Mouse (Mus musculus): ENCODE data around the gene Idh1.

The Idh1 gene

DNA sequence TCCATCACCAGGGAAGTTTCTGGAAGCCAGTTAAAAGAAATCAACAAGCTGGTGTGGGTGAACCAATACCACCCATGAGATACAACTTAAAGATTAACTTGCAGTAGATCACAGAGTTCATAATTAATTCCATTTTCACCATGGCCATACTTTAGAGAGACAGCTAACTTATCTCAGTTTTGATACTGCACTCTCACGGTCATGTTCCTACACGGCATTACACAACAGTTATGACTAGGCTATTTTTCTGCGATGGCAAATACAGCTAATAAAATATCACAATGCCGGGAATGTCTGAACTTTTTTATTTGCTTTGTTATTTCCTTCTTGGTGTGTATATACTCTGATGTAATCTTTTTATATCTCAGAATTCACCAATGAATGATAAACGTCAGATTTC lies 9.4 kb downstream of the Idh1 start:
- no peak for DNase-seq (ENCODE audit: low spot score)

DNA sequence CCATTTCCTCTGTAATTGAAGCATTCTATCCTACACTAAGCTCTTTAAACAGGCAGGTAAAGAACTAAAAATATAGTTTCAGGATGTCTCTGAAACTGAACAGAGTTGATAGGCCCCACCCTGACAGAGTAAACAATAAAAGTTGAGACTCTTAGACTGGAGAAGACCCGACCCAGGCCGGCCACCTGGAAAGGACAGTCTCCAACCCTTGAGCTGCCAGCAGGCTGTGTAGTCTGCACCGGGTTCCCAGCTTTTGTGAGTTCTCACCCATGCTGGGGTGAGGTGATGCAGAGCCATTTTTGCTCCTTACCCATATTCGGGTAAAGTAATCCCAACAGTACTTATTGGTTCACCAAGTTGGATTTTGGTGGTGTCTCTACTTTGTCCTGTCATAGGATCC lies 10.1 kb downstream of the Idh1 start:
- DNase-seq (ENCODE audit: low spot score): no peak

DNA sequence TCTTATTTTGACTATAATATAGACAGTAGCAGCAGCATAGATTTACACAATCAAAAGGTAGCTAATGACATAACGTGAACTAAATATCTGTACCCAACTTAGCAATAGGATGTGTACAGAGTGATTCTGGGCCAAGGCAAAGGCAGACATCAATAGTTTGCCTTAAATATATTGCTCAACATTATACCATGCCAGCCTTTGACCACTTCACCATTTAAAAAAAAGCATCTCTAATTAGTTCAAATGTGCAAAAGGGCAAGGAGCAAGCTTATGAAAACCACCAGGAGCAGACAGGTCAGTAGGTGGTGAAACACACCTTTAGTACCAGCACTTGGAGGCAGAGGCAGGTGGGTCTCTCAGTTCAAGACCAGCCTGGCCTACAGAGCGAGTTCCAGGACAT lies 12.6 kb downstream of the Idh1 start:
- no peak for DNase-seq (ENCODE audit: low spot score)

DNA sequence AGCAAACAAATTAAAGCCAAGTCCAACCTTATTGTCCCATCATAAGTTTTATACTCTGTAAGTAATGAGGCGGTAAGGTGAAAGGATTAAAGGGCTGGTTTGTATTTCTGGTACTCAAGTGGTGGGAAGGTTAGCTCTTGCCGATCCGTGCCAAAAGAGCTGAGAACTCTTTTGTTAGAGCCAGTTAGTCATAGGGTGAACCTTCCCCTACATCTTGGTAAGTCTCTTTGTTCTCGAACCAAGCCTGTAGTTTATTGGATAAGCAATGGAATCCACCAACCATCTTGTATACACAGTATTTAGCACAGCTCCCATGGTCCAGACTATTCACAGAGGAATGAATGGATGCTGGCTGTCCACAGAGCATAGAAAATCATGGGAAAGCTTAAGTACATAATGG lies 14.7 kb downstream of the Idh1 start:
- DNase-seq (ENCODE audit: low spot score): no peak

DNA sequence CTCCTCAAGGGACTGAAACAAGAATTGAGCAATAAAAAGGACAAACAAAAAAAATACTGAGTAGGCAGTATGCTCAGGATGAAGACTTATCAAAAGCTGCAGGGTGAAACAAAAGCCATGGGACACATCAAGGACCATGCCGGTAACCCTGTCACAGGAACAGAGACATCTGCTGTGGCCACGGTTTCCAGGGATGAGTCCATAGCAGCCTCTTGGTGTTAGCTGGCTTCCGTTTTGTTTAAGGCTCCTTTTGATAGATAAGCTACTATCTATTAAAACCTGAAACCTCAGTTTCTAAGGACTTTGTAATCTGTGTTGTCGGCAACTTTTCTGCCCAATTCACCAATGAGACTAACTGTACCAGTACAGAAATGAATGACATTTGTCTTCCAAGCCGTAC lies 16.4 kb downstream of the Idh1 start:
- DNase-seq (ENCODE audit: low spot score): no peak

DNA sequence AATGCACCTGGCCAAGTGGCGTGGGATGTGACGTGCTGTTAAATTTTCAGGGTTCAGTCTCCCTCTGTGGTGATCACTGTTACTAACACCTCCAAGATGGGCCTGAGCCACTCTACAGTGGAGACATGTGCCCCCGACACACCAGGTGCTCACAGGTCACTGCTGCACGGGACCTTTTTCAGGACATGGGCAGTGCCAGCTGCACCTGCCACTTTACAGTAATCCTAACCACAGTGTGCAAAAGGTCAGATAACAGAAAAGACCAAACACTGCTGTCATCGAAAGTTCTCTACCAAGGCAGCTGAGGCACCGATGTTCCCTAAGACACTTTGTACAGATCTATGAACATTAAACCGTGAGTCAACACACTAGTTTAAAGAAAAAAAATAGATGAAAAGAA lies 16.8 kb downstream of the Idh1 start:
- DNase-seq (ENCODE audit: low spot score): no peak

DNA sequence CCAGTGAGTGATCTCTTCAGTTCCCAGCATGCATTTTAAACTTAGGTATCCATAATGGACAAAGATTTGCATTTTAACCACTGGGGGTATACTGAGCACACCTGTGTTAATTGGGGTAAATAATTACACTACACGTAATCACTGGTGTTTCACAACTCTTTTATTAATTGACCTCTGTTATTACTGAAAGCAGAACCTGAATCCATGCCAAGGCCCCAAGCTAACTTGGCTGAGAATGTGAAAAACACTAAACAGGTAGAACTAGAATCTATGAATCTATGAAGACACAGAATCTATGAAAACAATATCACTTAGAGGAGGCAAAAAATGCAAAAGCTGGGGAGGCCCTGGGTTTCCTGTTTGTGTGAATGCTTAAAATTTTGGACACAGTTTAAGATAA lies 18.8 kb downstream of the Idh1 start:
- no peak for DNase-seq (ENCODE audit: low spot score)

DNA sequence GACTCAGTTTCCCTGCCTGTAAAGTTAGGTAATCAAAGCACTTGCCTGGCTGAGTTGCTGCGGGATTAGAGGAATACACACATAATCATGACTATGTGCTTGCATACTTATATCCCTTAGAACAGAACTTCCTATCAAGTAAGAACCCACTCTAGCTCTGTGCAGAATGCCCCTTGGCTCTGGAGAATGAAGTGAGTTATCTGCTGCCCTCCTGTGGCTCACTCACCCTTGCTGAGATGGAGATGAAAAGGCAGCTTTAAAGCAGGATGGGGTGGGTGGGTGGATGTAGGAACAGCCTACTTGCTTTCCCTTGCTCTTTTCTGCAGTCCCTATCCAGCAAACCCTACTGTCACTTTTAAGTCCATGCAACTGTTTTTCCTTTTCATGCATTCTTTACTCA lies 24.1 kb downstream of the Idh1 start:
- DNase-seq (ENCODE audit: low spot score): no peak

DNA sequence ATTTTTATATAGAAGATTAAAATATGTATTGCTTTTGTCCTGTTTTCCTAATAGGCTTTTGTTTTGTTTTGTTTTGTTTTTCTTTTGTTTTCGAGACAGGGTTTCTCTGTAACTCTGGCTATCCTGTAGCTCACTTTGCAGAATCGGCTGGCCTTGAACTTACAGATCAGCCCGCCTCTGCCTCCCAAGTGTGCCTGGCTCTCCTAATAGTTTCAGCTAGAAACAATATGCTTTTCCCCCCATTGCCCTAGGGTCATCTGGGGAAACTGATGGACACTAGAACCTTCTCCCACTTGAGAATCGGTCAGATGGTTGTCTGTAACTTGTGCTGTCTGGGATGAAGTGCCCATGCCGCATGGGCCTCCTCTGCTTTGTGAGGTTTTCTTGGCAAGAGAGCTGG lies 30.2 kb downstream of the Idh1 start:
- no peak for DNase-seq (ENCODE audit: low spot score)

DNA sequence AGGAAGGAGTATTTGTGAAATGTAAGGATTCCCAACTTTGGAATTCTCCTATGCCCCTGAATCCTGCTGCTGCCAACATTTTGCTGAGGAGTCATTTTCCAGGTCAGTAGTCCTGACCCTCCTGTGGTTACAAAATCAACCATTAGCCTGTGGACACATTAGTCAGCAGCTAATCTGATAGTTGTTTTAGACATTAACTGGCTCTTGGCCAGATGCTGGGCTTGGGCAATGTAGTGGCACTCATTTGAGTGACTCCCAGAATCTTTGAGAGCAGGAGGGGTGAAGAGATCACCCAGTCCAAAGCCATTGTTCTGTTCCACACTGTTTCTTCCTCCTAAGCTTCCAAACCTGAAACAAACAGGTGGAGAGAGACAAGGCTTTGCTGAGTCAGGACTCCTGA lies 31.5 kb downstream of the Idh1 start:
- DNase-seq (ENCODE audit: low spot score): no peak

DNA sequence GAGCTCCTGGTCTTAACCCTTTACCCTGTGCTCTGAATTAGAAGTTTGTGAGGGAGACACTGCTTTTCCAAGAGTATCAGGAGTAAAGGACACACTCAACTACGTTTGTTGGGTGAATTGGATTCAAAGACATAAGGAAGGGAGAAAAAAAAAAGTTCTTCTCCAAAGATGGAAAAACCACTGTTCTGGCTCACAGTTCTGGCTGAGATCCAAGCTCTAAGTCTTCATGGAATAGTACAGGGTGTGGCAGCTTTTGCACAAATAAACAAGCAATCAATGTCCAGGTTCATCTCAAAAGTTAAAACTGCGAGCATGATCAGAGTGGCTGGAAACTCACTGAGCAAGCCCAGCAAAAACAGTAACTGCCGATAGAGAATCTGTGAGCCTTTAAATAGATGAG lies 38.3 kb downstream of the Idh1 start:
- no peak for DNase-seq (ENCODE audit: low spot score)

DNA sequence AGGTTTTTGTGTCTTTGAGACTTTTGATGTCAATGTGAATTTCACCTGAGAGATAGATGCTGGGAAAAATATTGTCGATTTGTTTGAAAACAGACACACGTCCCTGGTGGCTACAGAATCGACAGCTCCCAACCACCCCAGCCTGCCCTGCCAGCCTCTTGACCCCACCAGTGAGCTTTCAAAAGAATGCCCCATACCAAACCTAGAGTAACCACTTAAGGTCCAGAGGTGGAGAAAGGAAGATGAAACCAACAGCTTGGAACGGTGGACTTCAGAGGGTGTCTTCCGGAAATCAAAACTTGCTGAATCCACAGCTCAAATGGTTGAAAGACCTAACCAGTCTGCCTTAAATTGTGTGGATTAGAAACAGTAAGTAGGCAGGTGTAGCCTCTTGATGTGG lies 39.0 kb downstream of the Idh1 start:
- no peak for DNase-seq (ENCODE audit: low spot score)

DNA sequence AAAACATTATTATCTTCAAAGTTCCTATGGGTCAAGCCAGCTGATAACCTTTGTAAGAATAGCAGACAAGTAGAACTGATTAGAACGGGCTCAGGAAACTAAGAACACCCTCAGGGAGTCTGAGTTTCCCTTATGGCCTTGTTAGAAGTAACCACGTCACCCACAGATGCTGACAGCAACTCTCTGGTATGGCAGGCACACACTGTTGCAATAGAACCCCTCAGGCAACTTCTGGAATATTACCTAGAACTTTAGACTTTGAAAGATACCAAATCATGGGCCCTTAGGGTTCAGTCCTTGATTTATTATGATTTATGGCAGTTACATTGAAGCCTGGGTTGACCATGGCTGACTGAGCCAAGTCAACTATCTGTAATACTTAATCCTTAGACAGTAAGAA lies 39.7 kb downstream of the Idh1 start:
- no peak for DNase-seq (ENCODE audit: low spot score)

DNA sequence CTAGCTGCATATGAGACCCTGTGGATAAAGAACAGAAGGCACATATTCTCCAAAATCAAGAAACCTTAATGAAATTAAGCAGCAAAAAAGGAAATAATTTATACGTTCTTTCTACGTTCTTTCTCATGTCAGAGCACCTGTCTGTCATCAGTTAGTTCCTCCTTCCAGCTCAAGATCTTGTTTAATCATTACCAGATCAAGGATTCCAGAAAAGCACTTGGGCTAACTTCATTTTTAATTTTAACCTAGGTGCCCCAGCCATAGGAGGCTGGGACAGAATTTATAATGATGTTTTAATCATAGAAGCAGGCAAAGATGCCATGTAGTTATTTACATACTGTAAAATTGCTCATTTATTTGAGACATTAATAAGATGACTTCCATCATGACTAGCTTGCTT lies 41.5 kb downstream of the Idh1 start:
- DNase-seq (ENCODE audit: low spot score): no peak

DNA sequence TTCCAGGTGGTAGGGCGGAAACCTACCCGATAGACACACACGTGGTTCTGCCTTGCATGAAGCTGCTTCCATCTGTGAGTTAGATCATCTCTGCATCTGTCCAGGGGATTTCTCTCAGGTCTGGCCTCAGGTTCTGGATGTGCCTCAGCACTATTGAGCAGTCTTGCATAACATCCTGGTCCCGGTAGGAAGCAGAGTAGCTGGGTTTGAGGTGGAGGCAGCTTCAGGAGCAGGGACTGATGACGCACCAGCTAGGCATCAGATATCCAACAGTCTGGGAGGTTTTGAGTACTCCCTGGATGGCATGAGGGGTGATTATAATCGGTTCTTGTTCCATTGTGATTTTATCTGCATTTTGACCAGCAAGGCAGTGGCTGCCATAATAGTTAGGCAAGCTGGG lies 48.7 kb downstream of the Idh1 start:
- no peak for DNase-seq (ENCODE audit: low spot score)

DNA sequence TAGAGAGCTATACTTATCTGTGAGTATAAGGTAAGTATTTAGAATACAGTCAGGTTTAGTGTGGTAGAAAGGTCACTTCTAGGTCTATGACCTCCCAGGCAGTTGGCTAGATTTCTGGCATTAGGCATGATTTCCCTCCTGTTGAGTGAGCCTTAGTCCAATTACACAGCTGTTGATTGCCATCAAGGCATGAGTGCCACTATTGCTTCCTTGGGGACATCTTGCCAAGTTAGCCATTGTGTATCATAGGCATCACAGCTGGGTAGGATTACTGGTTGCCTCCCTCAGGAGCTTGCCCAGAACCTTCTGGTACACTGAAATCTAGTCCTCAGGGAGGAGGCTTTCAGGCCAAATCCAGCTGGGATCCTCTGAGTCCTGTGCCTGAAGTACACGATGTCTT lies 53.5 kb downstream of the Idh1 start:
- DNase-seq (ENCODE audit: low spot score): no peak

DNA sequence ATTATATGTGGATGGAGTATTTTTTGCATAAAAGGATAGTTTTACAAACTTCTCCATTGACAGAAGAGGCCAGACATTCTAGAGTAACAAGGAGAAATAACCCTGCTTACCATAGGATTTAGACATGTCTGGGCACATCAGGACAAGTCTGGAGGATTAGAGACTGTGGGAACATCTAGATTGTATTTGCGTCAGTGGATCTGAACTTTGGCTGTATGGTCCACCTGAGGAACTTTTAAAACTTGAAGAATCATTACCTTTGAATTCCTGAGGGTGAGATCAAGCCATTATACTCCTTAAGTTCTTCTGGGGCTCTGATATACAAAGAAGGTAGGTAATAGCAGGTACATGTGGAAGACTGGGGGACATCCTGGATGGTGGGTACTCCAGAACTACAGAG lies 54.6 kb downstream of the Idh1 start:
- DNase-seq (ENCODE audit: low spot score): no peak

DNA sequence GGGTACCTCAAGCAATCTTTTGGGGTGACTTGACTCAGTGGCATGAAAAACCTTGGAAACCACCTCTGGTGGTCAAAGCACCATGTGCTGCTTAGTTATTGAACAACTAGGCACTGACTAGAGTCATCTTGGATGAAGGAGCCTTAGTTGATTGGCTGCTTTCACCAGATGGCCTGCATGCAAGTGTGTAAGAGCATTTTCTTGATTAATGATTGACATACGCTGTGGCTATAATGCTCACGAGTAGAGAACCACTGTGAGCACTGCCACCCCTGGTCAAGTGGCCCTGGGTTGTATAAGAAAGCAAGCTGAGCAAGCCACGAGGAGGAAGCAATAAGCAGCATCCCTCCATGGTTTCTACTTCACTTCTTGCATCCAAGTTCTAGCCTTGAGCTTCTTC lies 56.1 kb downstream of the Idh1 start:
- no peak for DNase-seq (ENCODE audit: low spot score)

DNA sequence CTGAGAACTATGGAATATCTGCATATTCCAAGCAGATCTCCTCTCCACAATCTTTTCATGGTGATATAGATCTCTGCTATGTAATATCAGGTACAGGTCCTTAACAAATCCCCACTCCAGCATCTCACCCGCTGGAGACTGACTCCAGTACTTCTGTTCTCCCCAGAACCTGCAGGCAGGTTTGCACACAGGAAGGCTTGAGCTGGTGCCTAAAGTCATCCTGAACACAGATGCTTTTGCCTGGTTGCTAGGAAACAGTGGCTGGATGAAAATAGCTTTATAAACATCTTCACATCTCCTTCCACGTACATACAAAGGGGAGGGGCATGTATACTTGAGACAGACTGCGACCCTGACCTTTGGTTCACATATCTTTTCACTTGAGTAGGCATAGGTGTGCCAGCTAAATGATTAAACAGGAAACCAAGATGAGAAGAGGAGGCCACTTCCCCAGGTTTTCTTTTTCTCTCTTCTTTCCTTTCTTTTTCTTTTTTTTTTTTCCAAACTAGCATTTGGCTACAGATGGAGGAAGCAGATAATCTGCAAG lies 56.6 kb downstream of the Idh1 start:
- no peak for DNase-seq (ENCODE audit: low spot score)

DNA sequence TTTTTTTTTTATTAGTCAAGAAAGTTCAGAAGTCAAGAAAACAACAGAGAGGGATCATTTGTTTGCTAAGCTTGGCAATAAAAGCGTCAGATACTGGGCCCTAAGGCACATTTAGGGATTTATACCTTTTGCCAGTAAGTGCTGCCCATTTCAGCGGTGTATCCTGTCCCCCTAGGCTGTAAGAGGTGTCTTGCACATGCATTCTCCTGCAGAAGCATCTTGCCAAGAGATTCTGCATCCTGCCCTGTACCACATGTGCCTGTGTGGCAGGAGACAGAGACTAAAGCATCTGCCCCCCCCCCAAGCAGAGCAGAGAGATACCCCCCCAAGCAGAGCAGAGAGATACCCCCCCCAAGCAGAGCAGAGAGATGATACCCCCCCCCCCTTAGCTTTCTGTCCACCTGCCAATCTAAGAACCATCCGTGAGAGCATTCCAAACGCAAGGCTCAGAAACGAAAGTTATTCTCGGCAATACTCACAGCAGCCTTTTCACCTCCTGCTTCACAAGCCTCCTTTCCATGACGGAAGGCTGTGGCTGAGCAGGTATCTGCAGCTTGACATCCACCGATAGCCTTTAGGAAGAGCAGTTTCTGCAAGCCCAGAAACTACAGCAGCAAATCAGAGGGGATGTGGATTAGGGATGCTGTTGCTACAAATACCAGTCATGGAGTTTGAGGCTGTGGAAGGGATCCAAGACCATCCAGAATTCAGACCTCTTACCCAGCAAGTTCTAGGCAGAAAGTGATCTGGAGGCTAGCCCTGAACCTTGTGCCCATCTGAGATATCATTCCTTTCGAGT lies 63.5 kb downstream of the Idh1 start, which contains the start of gene D630023F18Rik:
Gene D630023F18Rik (minus strand): TSS at position 641 of the 799 bp plus-strand sequence.
- DNase-seq (ENCODE audit: low spot score): no peak

DNA sequence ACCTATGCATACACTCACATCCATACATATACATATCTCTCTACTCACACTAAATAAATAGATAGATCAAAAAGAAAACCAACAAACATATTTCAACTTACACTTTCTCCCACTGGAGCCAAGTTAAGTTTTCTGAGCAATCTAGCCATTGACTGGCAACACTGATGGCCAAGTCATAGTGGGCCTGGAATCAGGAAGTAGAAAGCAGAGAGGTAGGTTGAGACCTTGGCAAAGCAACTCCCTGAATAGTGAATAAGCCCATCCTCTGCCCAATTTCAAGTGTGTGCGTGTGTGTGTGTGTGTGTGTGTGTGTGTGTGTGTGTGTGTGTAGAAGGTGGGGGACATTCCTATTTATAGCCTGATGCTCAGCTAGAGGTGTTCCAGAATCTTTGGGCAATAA lies 66.9 kb downstream of the Idh1 start, which contains the start of gene Gm28845:
Gene Gm28845 (minus strand): TSS at position 121 of the 400 bp plus-strand sequence.
- no peak for DNase-seq (ENCODE audit: low spot score)

DNA sequence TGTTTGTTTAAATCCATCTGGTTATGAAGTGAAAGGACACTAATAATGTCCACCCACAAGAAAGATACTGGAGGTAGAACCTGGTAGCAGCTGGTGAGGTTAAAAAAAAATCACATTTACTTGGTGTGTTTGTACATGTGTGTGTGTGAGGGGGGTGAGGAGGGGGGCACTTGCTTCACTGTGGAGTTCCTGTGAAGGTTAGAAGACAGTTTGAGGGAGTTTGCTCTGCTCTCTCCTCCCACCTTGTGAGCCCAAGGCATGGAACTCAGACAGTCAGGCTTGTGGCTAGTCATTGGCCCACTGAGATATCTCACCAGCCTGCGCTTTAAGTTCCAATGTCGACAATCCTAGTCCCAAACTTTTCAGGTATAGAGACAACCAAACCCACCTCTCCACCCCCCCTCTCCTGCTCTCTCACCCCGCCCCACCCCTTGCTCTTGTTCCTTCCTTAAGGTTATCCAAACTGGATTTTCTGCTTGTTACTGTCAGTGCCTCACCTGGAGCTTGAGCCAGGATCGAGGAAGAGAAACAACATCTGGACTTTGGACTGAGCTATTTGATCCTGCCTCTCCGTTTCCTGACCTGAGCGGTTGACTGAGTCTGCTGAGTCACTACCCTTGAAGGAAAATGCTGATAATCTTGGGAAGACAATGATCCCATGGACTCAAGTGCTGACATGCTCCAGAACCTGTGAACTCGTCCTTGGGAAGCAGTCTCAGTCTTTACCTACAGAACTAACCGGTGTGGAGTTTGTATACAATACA lies 68.0 kb downstream of the Idh1 start:
- no peak for DNase-seq (ENCODE audit: low spot score)

DNA sequence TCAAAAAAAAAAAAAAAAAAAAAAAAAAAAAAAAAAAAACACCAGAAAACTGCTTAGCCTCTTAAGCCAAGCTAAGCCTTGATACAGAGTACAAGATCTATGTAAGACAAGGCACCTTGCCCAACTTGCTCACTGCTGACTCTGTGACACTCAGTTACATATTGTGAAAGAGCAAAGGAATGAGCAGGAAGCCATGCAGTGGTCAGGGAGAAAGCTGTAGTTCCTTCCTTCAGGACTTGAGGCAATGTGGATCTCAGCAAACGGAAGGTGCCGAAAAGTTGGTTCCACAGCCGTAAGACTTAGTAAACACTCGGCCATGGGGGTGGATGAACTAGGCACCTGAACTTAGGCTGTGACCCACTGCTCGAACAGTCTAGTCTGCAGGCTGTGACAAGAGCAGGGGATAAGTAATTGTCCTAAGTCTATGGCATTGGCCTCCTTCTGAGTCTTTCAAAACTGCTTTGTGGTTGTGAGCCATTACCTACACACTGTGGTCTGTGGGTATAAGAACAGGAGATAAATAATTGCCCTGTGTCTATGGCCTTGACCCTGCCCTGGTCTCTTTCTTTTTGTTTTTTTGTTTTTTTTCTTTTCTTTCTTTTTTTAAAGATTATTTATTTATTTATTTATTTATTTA lies 72.6 kb downstream of the Idh1 start:
- DNase-seq (ENCODE audit: low spot score): no peak

All from T-cell, adult 2 months (primary cell).